8 mouse cellular contexts compared by ENCODE assay signal in genomic region chr5:49350126-49350909, GRCm38 (mm10).
DNase-seq lines count a peak whose midpoint lies in the region; ATAC-seq lines count a peak whose summit lies in the region.
"Had no signal": no experiment of that assay in that cellular context is flagged by ENCODE, and none has a peak within 500 bp of the region (broad histone marks: within the 10 kb centered on the region; RNA-seq: fewer than 3 reads in every experiment).

No protein-coding gene starts in this region.

- intact Hi-C loops in left cerebral cortex, postnatal 14 days (cut with DNase I) = loop anchor here (1.0 kb wide), 1 partner anchor 260 kb away; no protein-coding TSS in a partner anchor

- ATAC-seq in midbrain, embryonic 13.5 days = peak; percentile 81

- no peaks in the 10 kb centered on the region for H3K27me3 ChIP-seq in midbrain, embryonic 13.5 days

- H3K4me1 ChIP-seq in midbrain, embryonic 13.5 days (replicated peaks) = no peaks in the 10 kb centered on the region

- no peaks in the 10 kb centered on the region for H3K36me3 ChIP-seq in midbrain, embryonic 13.5 days

- no peaks in the 10 kb centered on the region for H3K9me3 ChIP-seq in midbrain, embryonic 13.5 days

- no peak overlapping the region for H3K4me3 ChIP-seq in midbrain, embryonic 13.5 days (replicated peaks)
- H3K4me3 ChIP-seq: myocyte had no signal

- H3K27ac ChIP-seq in midbrain, embryonic 13.5 days = no peak overlapping the region

- WGBS in midbrain, embryonic 13.5 days = 26% methylated on average over 4 of the region's 4 CpGs

- DNase-seq in MEL-GATA-1-ER (ENCODE audit: extremely low read depth, low read depth) = peak; percentile 20
- peak; percentile 59 for DNase-seq in adrenal gland, postnatal 10 days
- peak; percentile 26 for DNase-seq in embryo, embryonic 9.5 days (ENCODE audit: extremely low spot score)
- DNase-seq in induced T-regulatory cell, adult 2 months (ENCODE audit: low read depth) = peak; percentile 5
- peak; percentile 70 to 71 for DNase-seq in left cerebral cortex, postnatal 14 days (ENCODE audit: low spot score in 2 of 2)
- peak; percentile 51 for DNase-seq in yolk sac, embryonic 10.5 days (ENCODE audit: low spot score)

- H3K4me2 ChIP-seq in midbrain, embryonic 13.5 days (replicated peaks) = no peak overlapping the region

- no peak overlapping the region for H3K9ac ChIP-seq in midbrain, embryonic 13.5 days (replicated peaks)

Comparison
In these comparisons a context has a peak if more than half of its experiments do, and no peak if none do; other contexts are left out.
1. DNase-seq: peak in every context shown above with its lines; median percentile 70 in left cerebral cortex, postnatal 14 days; 59 in adrenal gland, postnatal 10 days; 51 in yolk sac, embryonic 10.5 days; 26 in embryo, embryonic 9.5 days; 20 in MEL-GATA-1-ER; 5 in induced T-regulatory cell, adult 2 months.